Mouse (Mus musculus): Measurements from ENCODE around the gene Trim21. TPM values are rescaled to one million over a fixed set of nuclear protein-coding genes. Genes with fewer than 3 reads are reported as not detected.

Gene Trim21
- 8.2 TPM for polyA plus RNA-seq (2014; fragmentation: Illumina TruSeq; extraction: RNeasy Lipid Tissue Mini Kit (QIAGEN cat#74804); ENCODE audit: low read depth, low replicate concordance)

DNA sequence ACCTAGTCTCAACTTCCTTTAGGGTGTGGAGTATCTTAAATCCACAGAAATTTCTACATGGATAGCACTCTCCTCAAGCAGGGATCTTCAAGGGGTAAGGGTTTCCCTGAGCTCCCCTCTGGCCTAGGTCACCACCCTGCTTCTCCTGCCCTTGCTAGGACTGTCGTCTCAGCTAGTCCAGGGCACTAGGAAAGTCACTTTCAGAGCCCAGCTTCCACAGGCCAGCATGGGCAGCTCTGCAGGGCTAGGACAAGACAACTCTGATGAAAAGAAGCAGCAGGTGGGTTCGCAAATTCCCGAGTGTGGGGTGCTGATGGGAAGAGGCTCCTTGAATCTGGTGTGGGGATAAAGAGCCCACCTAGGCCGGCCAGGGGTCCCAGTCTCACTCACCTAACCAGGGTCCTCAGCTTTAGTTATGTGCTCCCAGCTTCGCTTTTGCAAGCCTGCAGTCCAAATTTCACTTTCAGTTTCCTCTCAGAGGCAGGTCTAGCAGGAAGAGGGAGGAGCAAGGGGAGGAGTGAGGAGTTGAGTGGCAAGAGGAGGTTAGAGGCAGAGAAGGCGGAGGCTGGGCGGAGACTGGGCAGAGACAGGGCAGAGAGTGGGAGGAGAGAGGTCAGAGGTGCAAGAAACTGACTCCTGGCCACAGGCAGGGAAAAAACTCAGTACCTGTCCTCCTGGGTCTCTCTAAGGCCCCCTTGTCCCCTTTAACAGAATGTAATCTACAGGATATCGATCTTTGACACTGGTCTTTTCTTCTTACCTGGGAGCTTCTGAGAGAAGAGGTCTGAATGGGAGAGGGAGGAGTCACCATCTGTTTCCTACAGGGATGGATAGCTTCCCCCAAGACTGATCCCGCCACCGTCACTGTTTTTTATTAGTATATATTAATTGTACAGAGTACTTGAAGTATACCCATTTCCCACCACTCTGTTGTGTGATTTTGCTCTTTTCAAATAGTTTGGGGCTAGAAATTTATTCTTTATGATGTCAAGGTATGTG is at the start of gene Trim21:
Gene Trim21, minus strand, starts transcription at position 488 of the 999 bp plus-strand sequence.

DNA sequence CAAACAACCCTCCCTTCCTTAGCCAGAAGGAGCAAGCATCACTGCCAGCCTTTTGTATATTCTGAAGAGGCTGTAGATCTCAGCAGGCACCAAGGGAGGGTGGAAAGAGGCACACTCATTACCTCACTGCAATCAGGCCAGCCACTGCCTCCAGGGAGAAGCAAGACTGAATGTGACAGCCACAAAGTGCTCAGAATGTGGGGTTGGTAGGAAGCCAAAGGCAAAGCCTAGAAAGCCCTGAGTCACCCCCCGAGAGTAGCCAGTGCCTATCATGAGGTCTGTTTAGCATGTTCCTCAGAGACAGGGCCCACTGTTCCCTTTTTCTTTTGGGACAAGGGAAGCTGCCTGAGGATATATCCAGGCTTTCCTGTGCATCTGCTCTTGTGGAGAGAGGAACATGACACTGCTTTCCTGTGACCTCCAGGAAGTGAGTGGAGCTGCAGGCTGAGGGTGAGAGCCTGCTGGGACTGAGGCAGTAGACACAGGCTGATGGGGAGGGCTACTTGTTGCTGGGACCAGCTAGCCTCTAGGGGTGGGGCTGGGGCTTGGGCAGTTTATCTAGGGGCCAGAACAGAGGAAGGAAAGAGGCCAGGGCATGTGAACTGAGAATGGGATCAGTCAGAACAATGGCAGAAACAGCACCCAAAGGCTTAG is 32.2 kb upstream of the Trim21 start, which contains the start of gene Olfr552:
Gene Olfr552, plus strand, starts transcription at position 393 of the 654 bp plus-strand sequence.

DNA sequence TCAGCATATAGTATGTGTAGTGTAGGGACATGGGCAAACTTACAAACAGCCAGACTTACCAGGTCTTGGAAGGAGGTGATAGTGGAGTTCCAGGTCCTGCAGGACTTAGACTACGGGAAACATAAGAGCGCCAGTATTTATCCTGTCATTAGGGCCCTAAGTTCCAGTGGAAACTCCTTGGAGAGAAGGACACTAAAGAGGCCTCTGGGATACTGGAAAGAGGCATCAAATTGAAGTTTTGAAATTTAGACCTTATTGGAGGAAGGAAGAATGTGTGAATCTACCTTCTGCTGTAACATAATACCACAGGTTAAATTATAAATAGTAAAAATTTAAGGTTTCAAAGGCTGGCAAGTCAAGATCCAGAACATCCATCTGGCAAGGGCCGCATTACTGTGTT is 26.5 kb upstream of the Trim21 start, which contains the start of gene Olfr551:
Gene Olfr551, minus strand, starts transcription at position 101 of the 400 bp plus-strand sequence.

DNA sequence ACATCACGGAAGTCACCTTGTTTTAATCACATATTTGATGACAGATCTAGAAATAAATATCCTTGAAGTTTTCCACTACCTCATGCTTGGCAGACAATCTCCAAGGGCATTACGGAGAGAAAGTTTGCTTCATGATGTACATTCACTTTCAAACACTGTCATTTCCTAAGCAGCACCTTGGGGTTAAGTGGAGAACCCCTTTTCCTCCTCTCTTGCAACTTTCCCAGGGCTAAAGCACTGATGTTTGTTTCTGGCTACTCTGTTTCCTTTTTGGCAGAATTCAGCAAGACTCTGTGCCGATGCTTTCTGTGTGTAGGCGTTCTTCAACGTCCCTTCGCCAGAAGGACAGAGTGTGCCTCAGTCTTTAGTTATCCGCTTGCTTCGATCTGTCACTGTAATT is 5.9 kb upstream of the Trim21 start, which contains the start of gene Olfr550:
Gene Olfr550, plus strand, starts transcription at position 301 of the 400 bp plus-strand sequence.

DNA sequence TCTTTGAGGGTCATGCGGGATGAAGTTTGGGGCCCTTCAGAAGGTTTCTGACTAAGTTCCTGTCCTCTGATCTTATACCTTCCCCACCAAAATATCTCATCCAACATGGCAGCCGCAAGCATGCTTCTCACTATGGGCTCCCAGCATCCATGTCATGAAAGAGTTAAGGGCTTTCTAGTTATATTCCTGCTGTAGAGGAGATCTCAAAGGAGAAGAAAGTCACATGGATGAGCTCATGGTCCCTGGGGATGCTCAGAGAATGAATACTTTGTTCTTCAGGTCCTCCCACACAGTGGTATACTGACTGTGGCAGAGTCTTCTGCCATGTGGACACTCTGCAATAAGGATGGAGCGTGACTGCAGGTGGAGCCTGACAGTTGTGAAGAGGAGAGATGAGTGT is 15.7 kb downstream of the Trim21 start, which contains the start of gene Olfr549:
Gene Olfr549, plus strand, starts transcription at position 301 of the 400 bp plus-strand sequence.

DNA sequence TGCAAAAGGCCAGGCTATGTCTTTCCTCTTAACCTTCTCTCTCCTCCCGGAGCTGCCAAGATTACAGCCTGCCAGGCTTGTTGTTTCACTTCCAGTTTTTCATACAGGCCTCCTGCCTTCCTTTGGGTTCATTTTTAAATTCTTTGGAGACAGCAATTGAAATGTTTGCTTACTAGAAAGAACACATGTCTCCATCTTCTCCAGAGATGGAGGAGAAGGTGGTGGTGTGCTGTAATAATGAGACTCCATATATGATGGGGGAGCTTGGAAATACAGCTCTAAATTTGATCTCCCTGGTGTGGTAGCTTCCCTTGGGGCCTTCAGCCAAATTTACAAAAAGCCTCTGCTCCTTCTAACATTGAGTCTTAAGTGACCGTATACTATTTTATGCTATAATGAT is 24.7 kb downstream of the Trim21 start, which contains the start of gene Olfr548-ps1:
Gene Olfr548-ps1, plus strand, starts transcription at position 301 of the 400 bp plus-strand sequence.

DNA sequence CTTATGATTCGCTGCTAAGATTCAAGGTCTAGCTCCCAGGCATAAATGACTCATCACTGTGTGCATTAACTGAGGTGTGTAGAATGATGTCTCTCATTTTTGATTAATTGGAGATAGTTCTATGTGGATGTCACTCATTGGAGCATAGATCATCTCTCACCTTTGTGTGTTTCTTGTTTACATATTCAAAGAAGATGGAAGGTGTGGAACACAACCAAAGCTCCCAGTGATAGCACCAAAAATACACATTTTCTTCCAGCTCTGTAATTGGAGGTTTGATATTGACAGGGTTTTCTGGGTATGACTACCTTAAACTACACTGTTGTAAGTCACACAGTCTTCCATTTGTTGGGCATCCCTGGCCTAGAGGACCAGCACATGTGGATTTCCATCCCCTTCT is 30.8 kb downstream of the Trim21 start, which contains the start of gene Olfr547:
Gene Olfr547, plus strand, starts transcription at position 301 of the 400 bp plus-strand sequence.

Other genes with a start within 250 kb of the Trim21 start
- 22.6 TPM for gene Rrm1, start 123.8 kb downstream of the Trim21 start, polyA plus RNA-seq (2014; fragmentation: Illumina TruSeq; extraction: RNeasy Lipid Tissue Mini Kit (QIAGEN cat#74804); ENCODE audit: low read depth, low replicate concordance)
- gene Olfr543, start 83.8 kb downstream of the Trim21 start, polyA plus RNA-seq (2014; fragmentation: Illumina TruSeq; extraction: RNeasy Lipid Tissue Mini Kit (QIAGEN cat#74804); ENCODE audit: low read depth, low replicate concordance), result not detected
- gene Olfr544, start 77.2 kb downstream of the Trim21 start, polyA plus RNA-seq (2014; fragmentation: Illumina TruSeq; extraction: RNeasy Lipid Tissue Mini Kit (QIAGEN cat#74804); ENCODE audit: low read depth, low replicate concordance), result not detected
- gene Olfr545, start 65.9 kb downstream of the Trim21 start, polyA plus RNA-seq (2014; fragmentation: Illumina TruSeq; extraction: RNeasy Lipid Tissue Mini Kit (QIAGEN cat#74804); ENCODE audit: low read depth, low replicate concordance), result not detected
- gene Olfr547, start 30.7 kb downstream of the Trim21 start, polyA plus RNA-seq (2014; fragmentation: Illumina TruSeq; extraction: RNeasy Lipid Tissue Mini Kit (QIAGEN cat#74804); ENCODE audit: low read depth, low replicate concordance), result not detected
- not detected for gene Olfr548-ps1, start 24.6 kb downstream of the Trim21 start, polyA plus RNA-seq (2014; fragmentation: Illumina TruSeq; extraction: RNeasy Lipid Tissue Mini Kit (QIAGEN cat#74804); ENCODE audit: low read depth, low replicate concordance)
- not detected for gene Olfr549, start 15.6 kb downstream of the Trim21 start, polyA plus RNA-seq (2014; fragmentation: Illumina TruSeq; extraction: RNeasy Lipid Tissue Mini Kit (QIAGEN cat#74804); ENCODE audit: low read depth, low replicate concordance)
- gene Olfr550, start 6.0 kb upstream of the Trim21 start, polyA plus RNA-seq (2014; fragmentation: Illumina TruSeq; extraction: RNeasy Lipid Tissue Mini Kit (QIAGEN cat#74804); ENCODE audit: low read depth, low replicate concordance), result not detected
- gene Olfr551, start 26.4 kb upstream of the Trim21 start, polyA plus RNA-seq (2014; fragmentation: Illumina TruSeq; extraction: RNeasy Lipid Tissue Mini Kit (QIAGEN cat#74804); ENCODE audit: low read depth, low replicate concordance), result not detected
- gene Olfr552, start 32.3 kb upstream of the Trim21 start, polyA plus RNA-seq (2014; fragmentation: Illumina TruSeq; extraction: RNeasy Lipid Tissue Mini Kit (QIAGEN cat#74804); ENCODE audit: low read depth, low replicate concordance), result not detected
- not detected for gene Olfr553, start 52.7 kb upstream of the Trim21 start, polyA plus RNA-seq (2014; fragmentation: Illumina TruSeq; extraction: RNeasy Lipid Tissue Mini Kit (QIAGEN cat#74804); ENCODE audit: low read depth, low replicate concordance)
- gene Olfr554, start 72.9 kb upstream of the Trim21 start, polyA plus RNA-seq (2014; fragmentation: Illumina TruSeq; extraction: RNeasy Lipid Tissue Mini Kit (QIAGEN cat#74804); ENCODE audit: low read depth, low replicate concordance), result not detected
- gene Olfr555, start 93.3 kb upstream of the Trim21 start, polyA plus RNA-seq (2014; fragmentation: Illumina TruSeq; extraction: RNeasy Lipid Tissue Mini Kit (QIAGEN cat#74804); ENCODE audit: low read depth, low replicate concordance), result not detected
- not detected for gene Olfr556, start 99.4 kb upstream of the Trim21 start, polyA plus RNA-seq (2014; fragmentation: Illumina TruSeq; extraction: RNeasy Lipid Tissue Mini Kit (QIAGEN cat#74804); ENCODE audit: low read depth, low replicate concordance)
- 5.0 TPM for gene Trim68, start 121.8 kb upstream of the Trim21 start, polyA plus RNA-seq (2014; fragmentation: Illumina TruSeq; extraction: RNeasy Lipid Tissue Mini Kit (QIAGEN cat#74804); ENCODE audit: low read depth, low replicate concordance)
- gene Olfr557, start 130.4 kb upstream of the Trim21 start, polyA plus RNA-seq (2014; fragmentation: Illumina TruSeq; extraction: RNeasy Lipid Tissue Mini Kit (QIAGEN cat#74804); ENCODE audit: low read depth, low replicate concordance), result not detected
- gene Olfr558, start 136.7 kb upstream of the Trim21 start, polyA plus RNA-seq (2014; fragmentation: Illumina TruSeq; extraction: RNeasy Lipid Tissue Mini Kit (QIAGEN cat#74804); ENCODE audit: low read depth, low replicate concordance), result 5.7 TPM
- gene Olfr33, start 153.6 kb upstream of the Trim21 start, polyA plus RNA-seq (2014; fragmentation: Illumina TruSeq; extraction: RNeasy Lipid Tissue Mini Kit (QIAGEN cat#74804); ENCODE audit: low read depth, low replicate concordance), result not detected
- not detected for gene Olfr559, start 162.0 kb upstream of the Trim21 start, polyA plus RNA-seq (2014; fragmentation: Illumina TruSeq; extraction: RNeasy Lipid Tissue Mini Kit (QIAGEN cat#74804); ENCODE audit: low read depth, low replicate concordance)
- not detected for gene Olfr560, start 193.9 kb upstream of the Trim21 start, polyA plus RNA-seq (2014; fragmentation: Illumina TruSeq; extraction: RNeasy Lipid Tissue Mini Kit (QIAGEN cat#74804); ENCODE audit: low read depth, low replicate concordance)
- gene Olfr78, start 194.0 kb upstream of the Trim21 start, polyA plus RNA-seq (2014; fragmentation: Illumina TruSeq; extraction: RNeasy Lipid Tissue Mini Kit (QIAGEN cat#74804); ENCODE audit: low read depth, low replicate concordance), result 0.97 TPM
- gene Olfr561, start 205.7 kb upstream of the Trim21 start, polyA plus RNA-seq (2014; fragmentation: Illumina TruSeq; extraction: RNeasy Lipid Tissue Mini Kit (QIAGEN cat#74804); ENCODE audit: low read depth, low replicate concordance), result not detected
- gene Olfr564, start 238.0 kb upstream of the Trim21 start, polyA plus RNA-seq (2014; fragmentation: Illumina TruSeq; extraction: RNeasy Lipid Tissue Mini Kit (QIAGEN cat#74804); ENCODE audit: low read depth, low replicate concordance), result not detected

Measured in kidney, adult 10 weeks (tissue).